Mouse (Mus musculus) neural tube, embryonic 13.5 days (tissue): Measurements from ENCODE around the gene Glrx5. TPM values are rescaled to one million over a fixed set of nuclear protein-coding genes. Genes with fewer than 3 reads are reported as not detected.

Experiments
- ATAC-seq: fragments of 200-750 bp; cut with Nextera tagmentation; 2 replicates; pipeline ENCODE4 v1.8.0; 2017; ENCODE audit warnings: low read depth, mild to moderate bottlenecking, moderate TSS enrichment, moderate library complexity
- H3K27ac ChIP-seq: fragments of 300-500 bp; sonication (generic); replicated peaks from 2 replicates; pipeline ENCODE4 v1.5.1; 2015; ENCODE audit warnings: moderate library complexity, mild to moderate bottlenecking, inconsistent platforms
- H3K27me3 ChIP-seq: fragments of 300-500 bp; sonication (generic); 2 replicates; pipeline ENCODE4 v1.6.1; 2015; ENCODE audit warnings: mild to moderate bottlenecking, inconsistent platforms
- H3K36me3 ChIP-seq: fragments of 300-500 bp; sonication (generic); 2 replicates; pipeline ENCODE4 v1.6.1; 2015; ENCODE audit warnings: mild to moderate bottlenecking, inconsistent platforms
- H3K4me1 ChIP-seq: fragments of 300-500 bp; sonication (generic); replicated peaks from 2 replicates; pipeline ENCODE4 v1.6.1; 2015; ENCODE audit warnings: inconsistent platforms
- H3K4me2 ChIP-seq: fragments of 300-500 bp; sonication (generic); 2 replicates; pipeline ENCODE4 v1.6.1; 2015; ENCODE audit warnings: inconsistent platforms, mild to moderate bottlenecking, moderate library complexity
- H3K4me3 ChIP-seq: fragments of 300-500 bp; sonication (generic); 2 replicates; pipeline ENCODE4 v1.5.1; 2015; ENCODE audit warnings: mild to moderate bottlenecking, inconsistent platforms
- H3K9ac ChIP-seq: fragments of 300-500 bp; sonication (generic); 2 replicates; pipeline ENCODE4 v1.6.1; 2015; ENCODE audit warnings: moderate library complexity, mild to moderate bottlenecking, inconsistent platforms
- H3K9me3 ChIP-seq: fragments of 300-500 bp; sonication (generic); 2 replicates; pipeline ENCODE4 v1.6.1; 2016; ENCODE audit warnings: inconsistent platforms
- WGBS: fragments of 180-500 bp; shearing (Covaris S2); methylation state at CpG from one replicate; pipeline ENCODE4 v1.1.7; 2015; 5-methylcytosine and 5-hydroxymethylcytosine counted together
- polyA plus RNA-seq: library from polyadenylated mRNA; unstranded; fragments of >200 nt; fragmentation: Nextera tagmentation; extraction: Ambion mirVana; gene quantifications from 2 replicates; pipeline ENCODE4 v1.2.1, GENCODE M21; 2015

Gene Glrx5
- polyA plus RNA-seq, 1 experiment from 2014 or later = 167 TPM

GRCm38 (mm10) chr12:105064168-105064567 lies 31.7 kb downstream of the Glrx5 start:
- H3K9ac ChIP-seq = no peak overlapping the region
- H3K4me1 ChIP-seq = peaks cover 10% of the 10 kb centered on the region
- no peak for ATAC-seq
- no peak overlapping the region for H3K4me3 ChIP-seq
- no peaks in the 10 kb centered on the region for H3K27me3 ChIP-seq
- H3K4me2 ChIP-seq = no peak overlapping the region
- no peaks in the 10 kb centered on the region for H3K36me3 ChIP-seq
- peak overlapping the region; percentile 79 for H3K27ac ChIP-seq
- 80% methylated on average over 4 of the region's 4 CpGs for WGBS
- H3K9me3 ChIP-seq = no peaks in the 10 kb centered on the region

- H3K9me3 ChIP-seq = no peaks in the 10 kb centered on the region
- no peak overlapping the region for H3K4me3 ChIP-seq
- no peak overlapping the region for H3K27ac ChIP-seq
- no peak overlapping the region for H3K4me2 ChIP-seq
- no peak for ATAC-seq
- H3K36me3 ChIP-seq = no peaks in the 10 kb centered on the region
- no peaks in the 10 kb centered on the region for H3K27me3 ChIP-seq
- peaks cover 10% of the 10 kb centered on the region for H3K4me1 ChIP-seq
- no peak overlapping the region for H3K9ac ChIP-seq
- WGBS = 91% methylated on average over 7 of the region's 7 CpGs
Measured at GRCm38 (mm10) chr12:105065119-105065518, 32.6 kb downstream of the Glrx5 start.

- no peak for ATAC-seq
- 75% methylated on average over 10 of the region's 10 CpGs for WGBS
- Histone ChIP-seq H3K9me3 (no peaks in the 10 kb centered on the region), H3K9ac (no peak overlapping the region), H3K27ac (no peak overlapping the region), H3K4me3 (no peak overlapping the region), H3K27me3 (no peaks in the 10 kb centered on the region), H3K4me1 (peaks cover 10% of the 10 kb centered on the region), H3K4me2 (no peak overlapping the region), H3K36me3 (no peaks in the 10 kb centered on the region)
Measured at GRCm38 (mm10) chr12:105066523-105066922, 34.0 kb downstream of the Glrx5 start.

GRCm38 (mm10) chr12:105068911-105069310 lies 36.4 kb downstream of the Glrx5 start:
- Histone ChIP-seq H3K27ac (no peak overlapping the region), H3K27me3 (no peaks in the 10 kb centered on the region), H3K9ac (no peak overlapping the region), H3K4me2 (no peak overlapping the region), H3K9me3 (no peaks in the 10 kb centered on the region), H3K4me3 (no peak overlapping the region), H3K36me3 (no peaks in the 10 kb centered on the region), H3K4me1 (peaks cover 3% of the 10 kb centered on the region)
- ATAC-seq = no peak
- WGBS = 81% methylated on average over 5 of the region's 5 CpGs

GRCm38 (mm10) chr12:105073708-105074107 lies 41.2 kb downstream of the Glrx5 start:
- Histone ChIP-seq H3K27ac (no peak overlapping the region), H3K27me3 (no peaks in the 10 kb centered on the region), H3K4me2 (no peak overlapping the region), H3K9me3 (no peaks in the 10 kb centered on the region), H3K4me1 (peaks cover 12% of the 10 kb centered on the region), H3K36me3 (no peaks in the 10 kb centered on the region), H3K9ac (no peak overlapping the region), H3K4me3 (no peak overlapping the region)
- ATAC-seq = peak; percentile 69
- 36% methylated on average over 9 of the region's 9 CpGs for WGBS

- Histone ChIP-seq H3K27ac (no peak overlapping the region), H3K4me3 (no peak overlapping the region), H3K4me1 (peaks cover 12% of the 10 kb centered on the region), H3K36me3 (no peaks in the 10 kb centered on the region), H3K27me3 (no peaks in the 10 kb centered on the region), H3K9ac (no peak overlapping the region), H3K4me2 (no peak overlapping the region), H3K9me3 (no peaks in the 10 kb centered on the region)
- ATAC-seq = no peak
- 54% methylated on average over 7 of the region's 7 CpGs for WGBS
Measured at GRCm38 (mm10) chr12:105075496-105075895, 43.0 kb downstream of the Glrx5 start.

- ATAC-seq = no peak
- H3K4me2 ChIP-seq = no peak overlapping the region
- no peaks in the 10 kb centered on the region for H3K9me3 ChIP-seq
- H3K4me3 ChIP-seq = no peak overlapping the region
- H3K9ac ChIP-seq = no peak overlapping the region; the same call in 1 of the 2 replicates
- peak overlapping the region; percentile 9; the same call in 1 of the 2 replicates for H3K27ac ChIP-seq
- 73% methylated on average over 3 of the region's 3 CpGs for WGBS
- H3K27me3 ChIP-seq = no peaks in the 10 kb centered on the region
- no peaks in the 10 kb centered on the region for H3K36me3 ChIP-seq
- H3K4me1 ChIP-seq = peaks cover 12% of the 10 kb centered on the region
Measured at GRCm38 (mm10) chr12:105076511-105076910, 44.0 kb downstream of the Glrx5 start.

- Histone ChIP-seq H3K9ac (no peak overlapping the region), H3K36me3 (no peaks in the 10 kb centered on the region), H3K27ac (no peak overlapping the region), H3K4me3 (no peak overlapping the region), H3K27me3 (no peaks in the 10 kb centered on the region), H3K4me1 (peaks cover 12% of the 10 kb centered on the region), H3K9me3 (no peaks in the 10 kb centered on the region), H3K4me2 (no peak overlapping the region)
- ATAC-seq = no peak
- WGBS = 98% methylated on average over 2 of the region's 2 CpGs
Measured at GRCm38 (mm10) chr12:105077232-105077631, 44.7 kb downstream of the Glrx5 start.

GRCm38 (mm10) chr12:105084171-105084570 lies 51.7 kb downstream of the Glrx5 start:
- Histone ChIP-seq H3K36me3 (no peaks in the 10 kb centered on the region), H3K4me1 (no peaks in the 10 kb centered on the region), H3K9ac (no peak overlapping the region), H3K9me3 (no peaks in the 10 kb centered on the region), H3K4me2 (no peak overlapping the region), H3K27me3 (no peaks in the 10 kb centered on the region), H3K27ac (no peak overlapping the region), H3K4me3 (no peak overlapping the region)
- ATAC-seq = no peak
- WGBS = 77% methylated on average over 5 of the region's 5 CpGs

GRCm38 (mm10) chr12:105084816-105085215 lies 52.3 kb downstream of the Glrx5 start:
- WGBS = 60% methylated on average over 6 of the region's 6 CpGs
- no peak for ATAC-seq
- Histone ChIP-seq H3K27ac (no peak overlapping the region), H3K4me1 (no peaks in the 10 kb centered on the region), H3K4me3 (no peak overlapping the region), H3K27me3 (no peaks in the 10 kb centered on the region), H3K36me3 (no peaks in the 10 kb centered on the region), H3K4me2 (no peak overlapping the region), H3K9me3 (no peaks in the 10 kb centered on the region), H3K9ac (no peak overlapping the region)

GRCm38 (mm10) chr12:105085296-105085695 lies 52.8 kb downstream of the Glrx5 start:
- Histone ChIP-seq H3K27ac (no peak overlapping the region), H3K4me3 (no peak overlapping the region), H3K9me3 (no peaks in the 10 kb centered on the region), H3K4me1 (no peaks in the 10 kb centered on the region), H3K36me3 (no peaks in the 10 kb centered on the region), H3K9ac (no peak overlapping the region), H3K27me3 (no peaks in the 10 kb centered on the region), H3K4me2 (no peak overlapping the region)
- 80% methylated on average over 12 of the region's 12 CpGs for WGBS
- no peak for ATAC-seq

- no peaks in the 10 kb centered on the region for H3K36me3 ChIP-seq
Measured at GRCm38 (mm10) chr12:105086781-105087180, 54.3 kb downstream of the Glrx5 start.

GRCm38 (mm10) chr12:105087353-105087752 lies 54.9 kb downstream of the Glrx5 start:
- H3K9me3 ChIP-seq = no peaks in the 10 kb centered on the region
- no peak for ATAC-seq
- 81% methylated on average over 3 of the region's 3 CpGs for WGBS
- H3K4me1 ChIP-seq = peaks cover 1% of the 10 kb centered on the region
- no peak overlapping the region for H3K9ac ChIP-seq
- H3K27ac ChIP-seq = no peak overlapping the region
- no peak overlapping the region for H3K4me2 ChIP-seq
- H3K4me3 ChIP-seq = no peak overlapping the region
- no peaks in the 10 kb centered on the region for H3K27me3 ChIP-seq
- no peaks in the 10 kb centered on the region for H3K36me3 ChIP-seq

More at GRCm38 (mm10) chr12:105086781-105087180, 54.3 kb downstream of the Glrx5 start:
- Histone ChIP-seq H3K27me3 (no peaks in the 10 kb centered on the region), H3K4me1 (no peaks in the 10 kb centered on the region), H3K4me2 (no peak overlapping the region), H3K9me3 (no peaks in the 10 kb centered on the region), H3K27ac (no peak overlapping the region), H3K9ac (no peak overlapping the region), H3K4me3 (no peak overlapping the region)
- 97% methylated on average over 6 of the region's 6 CpGs for WGBS
- no peak for ATAC-seq
